Mouse (Mus musculus) liver, embryonic 16.5 days (tissue): ENCODE results near the gene Lyzl4. TPM values are rescaled to one million over a fixed set of nuclear protein-coding genes. Genes with fewer than 3 reads are reported as not detected.

ENCODE experiments used
- ATAC-seq: fragments of 200-750 bp; cut with Nextera tagmentation; 2 replicates; pipeline ENCODE4 v1.8.0; 2017; ENCODE audit warnings: low read depth, mild to moderate bottlenecking, moderate number of reproducible peaks, moderate library complexity
- H3K27ac ChIP-seq: fragments of 300-500 bp; sonication (generic); 2 replicates; pipeline ENCODE4 v1.5.1; 2014; ENCODE audit warnings: mild to moderate bottlenecking, low read length
- H3K27me3 ChIP-seq: fragments of 300-500 bp; sonication (generic); 2 replicates; pipeline ENCODE4 v1.6.1; 2014; ENCODE audit warnings: low read depth, low read length, mixed read lengths; ENCODE audit not compliant: control insufficient read depth, insufficient read depth
- H3K36me3 ChIP-seq: fragments of 300-500 bp; sonication (generic); 2 replicates; pipeline ENCODE4 v1.6.1; 2014; ENCODE audit warnings: mild to moderate bottlenecking; ENCODE audit not compliant: control insufficient read depth, insufficient read depth
- H3K4me1 ChIP-seq: fragments of 300-500 bp; sonication (generic); 2 replicates; pipeline ENCODE4 v1.6.1; 2014; ENCODE audit warnings: low read depth, low read length, mixed read lengths; ENCODE audit not compliant: control insufficient read depth
- H3K4me2 ChIP-seq: fragments of 300-500 bp; sonication (generic); 2 replicates; pipeline ENCODE4 v1.6.1; 2014; ENCODE audit warnings: low read depth, low read length, mixed read lengths
- H3K4me3 ChIP-seq: fragments of 300-500 bp; sonication (generic); 2 replicates; pipeline ENCODE4 v1.5.1; 2014; ENCODE audit warnings: low read depth, mild to moderate bottlenecking, low read length
- H3K9ac ChIP-seq: fragments of 300-500 bp; sonication (generic); 2 replicates; pipeline ENCODE4 v1.6.1; 2014; ENCODE audit warnings: low read depth, low read length
- H3K9me3 ChIP-seq: fragments of 300-500 bp; sonication (generic); replicated peaks from 2 replicates; pipeline ENCODE4 v1.6.1; 2016; ENCODE audit warnings: low read length; ENCODE audit not compliant: control insufficient read depth
- WGBS: fragments of 180-500 bp; shearing (Covaris S2); extraction: QIAGEN DNeasy Blood & Tissue Kit; methylation state at CpG from one replicate; pipeline ENCODE4 v1.1.7; 2014; ENCODE audit not compliant: insufficient replicate concordance; 5-methylcytosine and 5-hydroxymethylcytosine counted together
- polyA plus RNA-seq: library from polyadenylated mRNA; unstranded; fragments of >200 nt; fragmentation: Nextera tagmentation; extraction: Ambion mirVana; gene quantifications from 2 replicates; pipeline ENCODE4 v1.2.1, GENCODE M21; 2015

Lyzl4 gene
- polyA plus RNA-seq, 1 experiment from 2014 or later = 0.18 TPM

DNA sequence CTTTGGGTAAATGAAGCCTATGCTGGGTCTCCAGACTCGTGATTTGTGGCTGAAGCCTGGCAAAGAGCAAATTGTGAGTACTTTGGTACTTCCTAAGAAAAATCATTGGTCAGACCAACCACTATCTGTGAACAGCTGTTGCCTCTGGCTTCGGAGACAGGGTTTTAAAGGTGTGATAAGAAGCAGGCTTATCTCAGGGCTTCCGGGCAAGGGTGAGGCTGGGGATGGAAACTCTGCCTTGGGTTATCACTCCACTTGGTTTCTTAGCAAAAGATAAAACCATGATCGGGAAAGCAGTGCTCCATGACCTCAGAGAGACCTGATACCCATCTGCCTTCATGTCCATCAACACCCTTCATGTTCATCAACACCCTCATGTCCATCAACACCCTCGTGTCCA lies 92.9 kb downstream of the Lyzl4 start:
- ATAC-seq = no peak
- H3K4me2 ChIP-seq = no peak overlapping the region
- no peak overlapping the region for H3K27ac ChIP-seq
- H3K36me3 ChIP-seq = no peaks in the 10 kb centered on the region
- no peak overlapping the region for H3K9ac ChIP-seq
- no peaks in the 10 kb centered on the region for H3K27me3 ChIP-seq
- WGBS = 12% methylated on average over 5 of the region's 5 CpGs
- no peak overlapping the region for H3K4me3 ChIP-seq
- H3K4me1 ChIP-seq = no peaks in the 10 kb centered on the region
- no peaks in the 10 kb centered on the region for H3K9me3 ChIP-seq

- ATAC-seq = no peak
- WGBS = 40% methylated on average over 4 of the region's 4 CpGs
- H3K27me3 ChIP-seq = no peaks in the 10 kb centered on the region
- no peaks in the 10 kb centered on the region for H3K36me3 ChIP-seq
- no peaks in the 10 kb centered on the region for H3K9me3 ChIP-seq
- no peak overlapping the region for H3K4me2 ChIP-seq
- H3K9ac ChIP-seq = no peak overlapping the region
- no peak overlapping the region for H3K4me3 ChIP-seq
- no peak overlapping the region for H3K27ac ChIP-seq
- no peaks in the 10 kb centered on the region for H3K4me1 ChIP-seq
These were observed 94.5 kb downstream of the Lyzl4 start for GRCm38 (mm10) chr9:121547431-121547830.

GRCm38 (mm10) chr9:121541530-121541929 lies 100.4 kb downstream of the Lyzl4 start:
- H3K27me3 ChIP-seq = no peaks in the 10 kb centered on the region
- no peak overlapping the region for H3K4me2 ChIP-seq
- ATAC-seq = no peak
- H3K4me1 ChIP-seq = no peaks in the 10 kb centered on the region
- H3K4me3 ChIP-seq = no peak overlapping the region
- H3K36me3 ChIP-seq = no peaks in the 10 kb centered on the region
- no peak overlapping the region for H3K9ac ChIP-seq
- no peak overlapping the region for H3K27ac ChIP-seq
- 0 out of 2 replicates have a peak, but pooled peaks cover 3% of the 10 kb centered on the region for H3K9me3 ChIP-seq

DNA sequence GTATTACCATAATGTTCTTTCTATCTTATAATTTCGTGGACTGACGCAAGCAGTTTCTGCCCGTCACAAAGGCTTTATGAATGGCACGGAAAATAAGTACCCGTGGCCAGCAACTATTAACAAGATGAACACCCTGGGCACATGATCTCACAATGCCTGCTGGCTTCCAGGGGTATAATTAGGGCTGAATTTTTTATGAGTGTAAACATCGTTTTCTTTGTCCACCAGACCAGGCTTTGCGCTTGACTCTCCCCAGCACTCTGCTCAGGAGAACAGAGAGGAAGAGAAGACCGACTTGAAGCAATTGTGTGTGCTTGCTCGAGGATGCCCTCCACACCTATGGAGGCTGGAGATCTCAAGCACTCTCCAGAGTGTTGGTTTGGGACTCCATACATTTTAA lies 109.3 kb downstream of the Lyzl4 start:
- WGBS = 71% methylated on average over 9 of the region's 9 CpGs
- Histone ChIP-seq H3K36me3 (no peaks in the 10 kb centered on the region), H3K27me3 (no peaks in the 10 kb centered on the region), H3K9ac (no peak overlapping the region), H3K4me1 (no peaks in the 10 kb centered on the region), H3K4me3 (no peak overlapping the region), H3K4me2 (no peak overlapping the region), H3K27ac (no peak overlapping the region), H3K9me3 (0 out of 2 replicates have a peak, but pooled peaks cover 3% of the 10 kb centered on the region)
- ATAC-seq = no peak

DNA sequence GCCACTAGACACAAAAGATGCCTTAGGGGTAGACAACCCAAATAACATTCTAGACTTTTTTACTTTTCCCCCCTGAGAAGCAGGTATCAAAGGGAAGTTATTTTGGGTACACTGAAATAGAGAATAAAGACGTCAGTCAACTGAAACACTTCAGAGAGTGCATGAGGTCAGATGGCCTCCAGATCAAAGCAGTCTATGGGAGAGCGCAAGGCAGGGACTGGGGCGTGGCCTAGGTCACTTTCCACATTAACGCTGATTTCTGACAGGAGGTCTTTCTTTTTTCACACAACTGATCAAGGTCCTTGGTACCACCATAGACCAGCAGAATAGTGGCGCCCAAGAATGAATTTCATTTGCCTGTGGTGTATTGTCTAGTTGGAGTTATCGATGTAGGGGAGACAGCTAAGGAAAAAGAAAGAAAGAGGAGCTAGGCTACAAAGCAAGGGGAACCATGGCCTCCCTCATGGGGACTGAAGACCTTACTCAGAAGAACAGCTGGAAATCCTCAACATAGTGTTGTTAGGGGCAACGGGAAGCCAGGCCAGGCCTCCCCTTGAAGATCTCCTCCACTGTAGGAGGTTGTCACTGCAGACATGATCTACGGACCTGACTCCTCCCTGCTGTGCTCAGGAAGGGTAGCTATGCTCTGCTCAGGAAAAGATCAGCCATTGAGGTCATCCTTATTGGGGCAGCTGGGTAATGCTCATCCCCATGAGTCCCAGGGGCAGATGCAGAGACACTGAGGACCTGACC lies 113.1 kb downstream of the Lyzl4 start:
- ATAC-seq = no peak
- H3K27ac ChIP-seq = no peak overlapping the region
- WGBS = 54% methylated on average over 8 of the region's 8 CpGs
- no peaks in the 10 kb centered on the region for H3K27me3 ChIP-seq
- H3K9ac ChIP-seq = no peak overlapping the region
- no peaks in the 10 kb centered on the region for H3K4me1 ChIP-seq
- no peak overlapping the region for H3K4me3 ChIP-seq
- no peaks in the 10 kb centered on the region for H3K36me3 ChIP-seq
- H3K9me3 ChIP-seq = no peaks in the 10 kb centered on the region
- H3K4me2 ChIP-seq = no peak overlapping the region

Other genes starting within 250 kb of the Lyzl4 start
- 1.1 TPM in 1 of 2 replicates, not detected in the other for gene Cck, start 146.4 kb downstream of the Lyzl4 start, polyA plus RNA-seq
- gene Vipr1, start 620 bp upstream of the Lyzl4 start, polyA plus RNA-seq = 0.35 and 0.58 TPM in 2 replicates
- 2.8 and 3.0 TPM in 2 replicates for gene Sec22c, start 63.4 kb upstream of the Lyzl4 start, polyA plus RNA-seq
- gene Ss18l2, start 68.2 kb upstream of the Lyzl4 start, polyA plus RNA-seq = 54.9 and 55.5 TPM in 2 replicates
- gene Nktr, start 77.1 kb upstream of the Lyzl4 start, polyA plus RNA-seq = 24.9 and 25.2 TPM in 2 replicates
- gene Zfp651, start 117.2 kb upstream of the Lyzl4 start, polyA plus RNA-seq = 0.50 and 0.89 TPM in 2 replicates
- gene Klhl40, start 135.5 kb upstream of the Lyzl4 start, polyA plus RNA-seq = 0.53 and 1.5 TPM in 2 replicates
- gene Hhatl, start 150.4 kb upstream of the Lyzl4 start, polyA plus RNA-seq = 0.07 and 0.31 TPM in 2 replicates
- 0.07 TPM in 1 of 2 replicates, not detected in the other for gene Ccdc13, start 197.4 kb upstream of the Lyzl4 start, polyA plus RNA-seq
- gene Higd1a, start 216.3 kb upstream of the Lyzl4 start, polyA plus RNA-seq = 114 and 136 TPM in 2 replicates